Mouse (Mus musculus) thymus, adult 2 months (tissue): ENCODE data around the gene Cfap221. TPM values are rescaled to one million over a fixed set of nuclear protein-coding genes. Genes with fewer than 3 reads are reported as not detected.

ENCODE experiments used
- DNase-seq: peaks from one replicate; pipeline ENCODE4 v3.0.0; 2021
- H3K27ac ChIP-seq: fragments of 200-500 bp; 2 replicates; pipeline ENCODE4 v1.5.1; 2012; ENCODE audit warnings: low read length, control low read depth; ENCODE audit not compliant: control insufficient read depth, insufficient read depth
- H3K27me3 ChIP-seq: fragments of 200-500 bp; 2 replicates; pipeline ENCODE4 v1.6.1; 2012; ENCODE audit warnings: mild to moderate bottlenecking, low read length, moderate library complexity, mixed read lengths; ENCODE audit not compliant: control insufficient read depth, insufficient read depth
- H3K36me3 ChIP-seq: fragments of 200-500 bp; 2 replicates; pipeline ENCODE4 v1.6.1; 2012; ENCODE audit warnings: mild to moderate bottlenecking, low read length, moderate library complexity; ENCODE audit not compliant: control insufficient read depth, insufficient read depth
- H3K4me1 ChIP-seq: fragments of 200-500 bp; replicated peaks from 2 replicates; pipeline ENCODE4 v1.6.1; 2012; ENCODE audit warnings: low read length; ENCODE audit not compliant: control insufficient read depth, insufficient read depth
- H3K4me3 ChIP-seq: fragments of 200-500 bp; 2 replicates; pipeline ENCODE4 v1.5.1; 2012; ENCODE audit warnings: mild to moderate bottlenecking, low read length, control low read depth, moderate library complexity; ENCODE audit not compliant: control insufficient read depth, insufficient read depth
- CTCF ChIP-seq: fragments of 200-500 bp; IDR thresholded peaks from 2 replicates; pipeline ENCODE4 v1.5.1; 2012; ENCODE audit warnings: mild to moderate bottlenecking, control low read depth, low read length, moderate library complexity, borderline replicate concordance; ENCODE audit not compliant: control insufficient read depth, poor library complexity, insufficient read depth; ENCODE audit errors: extremely low read depth
- POLR2A ChIP-seq: fragments of 200-500 bp; IDR thresholded peaks from 2 replicates; pipeline ENCODE4 v1.6.1; 2012; ENCODE audit warnings: mild to moderate bottlenecking, low read length, control low read depth, moderate library complexity; ENCODE audit not compliant: control insufficient read depth, poor library complexity, insufficient read depth; ENCODE audit errors: extremely low read depth
- WGBS: fragments of 180-500 bp; shearing (Covaris S2); methylation state at CpG from one replicate; pipeline ENCODE4 v1.1.7; 2018; 5-methylcytosine and 5-hydroxymethylcytosine counted together
- polyA plus RNA-seq: library from polyadenylated mRNA; depleted of rRNA; stranded (reverse); fragments of >200 nt; gene quantifications from 2 replicates; pipeline ENCODE4 v1.2.3, GENCODE M21; 2012; rRNA removed

Gene Cfap221
- polyA plus RNA-seq, 1 experiment = not detected

DNA sequence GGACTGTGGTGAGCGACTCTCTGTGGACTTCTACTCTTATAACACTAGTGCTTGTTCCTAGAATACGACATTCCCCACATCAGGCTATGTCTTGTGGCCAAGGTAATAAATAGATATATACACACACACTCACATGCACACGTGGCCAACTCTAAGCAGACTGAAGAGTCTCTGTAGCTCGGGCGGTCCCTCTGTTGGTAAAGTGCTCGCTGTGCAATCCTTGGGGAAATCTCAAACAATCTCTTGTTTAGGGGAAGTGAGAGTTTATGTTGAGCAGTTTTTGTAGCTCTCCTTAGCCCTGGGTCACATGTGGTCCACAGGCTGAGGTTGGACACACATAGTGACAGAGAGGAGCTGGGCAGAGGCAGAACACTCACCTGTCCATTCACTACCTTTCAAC is 104.1 kb downstream of the Cfap221 start:
- WGBS = 84% methylated on average over 6 of the region's 6 CpGs

DNA sequence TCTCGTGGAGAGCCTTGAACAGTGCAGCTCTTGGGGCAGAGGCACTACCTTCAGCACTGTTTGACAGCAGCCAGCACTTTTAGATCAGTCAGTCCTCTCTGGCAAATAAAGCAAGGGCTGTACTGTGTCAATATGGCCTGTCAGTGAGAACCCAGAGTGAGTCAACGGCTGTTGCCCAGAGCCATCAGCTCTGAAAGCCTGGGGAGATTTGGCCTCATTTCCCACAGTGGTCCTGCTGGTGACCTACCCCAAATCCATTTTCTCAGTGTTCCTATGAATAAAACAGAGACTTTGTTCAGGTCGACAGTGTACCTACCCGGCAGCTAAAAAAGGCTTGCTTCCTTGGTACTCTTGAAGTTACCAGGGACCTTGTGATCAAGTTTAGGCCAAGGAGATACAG is 105.2 kb downstream of the Cfap221 start:
- no peak for TF ChIP-seq CTCF
- no peak for TF ChIP-seq POLR2A
- H3K4me1 ChIP-seq = no peaks in the 10 kb centered on the region
- WGBS = 90% methylated on average over 4 of the region's 4 CpGs
- DNase-seq = no peak
- no peaks in the 10 kb centered on the region for H3K36me3 ChIP-seq
- H3K27ac ChIP-seq = no peak overlapping the region
- H3K27me3 ChIP-seq = no peaks in the 10 kb centered on the region
- H3K4me3 ChIP-seq = no peak overlapping the region

More for the DNA sequence above, 104.1 kb downstream of the Cfap221 start:
- DNase-seq = no peak
- Histone ChIP-seq H3K4me1 (no peaks in the 10 kb centered on the region), H3K27me3 (no peaks in the 10 kb centered on the region), H3K36me3 (no peaks in the 10 kb centered on the region), H3K4me3 (no peak overlapping the region), H3K27ac (no peak overlapping the region)
- TF ChIP-seq CTCF (no peak), POLR2A (no peak)

DNA sequence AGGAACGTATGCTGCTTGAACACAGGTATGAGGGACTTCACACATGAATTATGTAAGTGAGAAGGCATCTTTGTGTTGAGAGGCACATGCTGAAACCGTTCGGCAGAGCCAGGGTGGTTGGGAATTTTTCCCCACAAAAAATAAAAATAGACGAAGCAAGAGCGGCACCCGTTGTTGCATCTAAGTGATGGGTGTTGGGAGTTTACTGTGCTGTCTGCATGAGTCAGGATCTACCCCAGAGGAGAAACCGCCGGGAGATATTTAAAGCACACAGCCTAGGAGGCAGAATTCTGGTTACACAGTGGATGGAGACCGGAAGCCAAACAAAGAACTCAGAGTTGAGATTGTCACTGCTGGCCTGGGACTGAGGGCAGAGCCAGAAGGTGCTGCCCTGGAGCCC is 105.9 kb downstream of the Cfap221 start:
- no peak for TF ChIP-seq CTCF
- no peak for TF ChIP-seq POLR2A
- DNase-seq = no peak
- Histone ChIP-seq H3K36me3 (no peaks in the 10 kb centered on the region), H3K27ac (no peak overlapping the region), H3K4me1 (no peaks in the 10 kb centered on the region), H3K4me3 (no peak overlapping the region), H3K27me3 (no peaks in the 10 kb centered on the region)
- 93% methylated on average over 9 of the region's 9 CpGs for WGBS

DNA sequence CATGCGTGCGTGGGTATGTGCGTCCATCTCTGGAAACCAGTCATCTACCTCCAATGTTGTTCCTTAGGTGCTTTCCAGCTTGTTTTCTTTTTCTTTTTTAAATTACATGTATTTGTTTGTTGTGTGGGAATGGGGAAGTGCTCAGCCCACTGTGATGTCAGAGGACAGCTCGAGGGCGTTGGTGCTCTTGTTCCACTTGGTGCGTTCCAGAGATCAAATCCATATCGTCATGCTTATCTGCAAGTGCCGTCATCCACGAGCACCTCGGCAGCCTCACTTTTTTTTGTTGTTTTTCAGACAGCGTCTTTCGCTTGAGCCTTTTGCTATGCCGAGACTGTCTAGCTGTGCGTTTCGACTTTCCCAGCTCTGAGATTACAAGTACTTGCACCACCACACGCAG is 107.7 kb downstream of the Cfap221 start:
- H3K4me3 ChIP-seq = no peak overlapping the region
- no peaks in the 10 kb centered on the region for H3K27me3 ChIP-seq
- no peak for DNase-seq
- no peak overlapping the region for H3K27ac ChIP-seq
- WGBS = 88% methylated on average over 16 of the region's 16 CpGs
- no peaks in the 10 kb centered on the region for H3K36me3 ChIP-seq
- TF ChIP-seq POLR2A (no peak), CTCF (no peak)
- H3K4me1 ChIP-seq = no peaks in the 10 kb centered on the region

DNA sequence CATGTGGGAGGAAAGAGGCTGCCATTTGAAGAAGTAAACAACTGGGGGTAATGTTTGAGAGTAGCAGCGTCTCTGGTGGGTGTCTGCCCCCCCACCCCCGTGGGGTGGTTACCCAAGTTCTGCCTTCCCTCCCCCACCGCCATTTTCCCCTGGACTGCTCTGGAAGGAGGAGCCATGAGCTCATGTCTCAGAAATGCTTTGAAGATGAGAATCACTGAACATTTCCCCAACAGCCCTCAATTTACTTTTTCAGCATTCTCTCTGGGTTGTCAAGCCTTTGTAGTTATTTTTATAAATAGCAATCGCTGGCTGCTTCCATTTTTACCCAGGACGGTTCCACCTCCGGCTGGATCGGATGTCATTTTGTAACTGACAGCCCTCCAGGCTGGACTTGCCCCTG is 110.7 kb downstream of the Cfap221 start:
- H3K27me3 ChIP-seq = no peaks in the 10 kb centered on the region
- no peaks in the 10 kb centered on the region for H3K4me1 ChIP-seq
- H3K36me3 ChIP-seq = no peaks in the 10 kb centered on the region
- no peak for DNase-seq
- H3K4me3 ChIP-seq = no peak overlapping the region
- H3K27ac ChIP-seq = no peak overlapping the region
- WGBS = 80% methylated on average over 7 of the region's 7 CpGs
- TF ChIP-seq POLR2A (no peak), CTCF (no peak)

DNA sequence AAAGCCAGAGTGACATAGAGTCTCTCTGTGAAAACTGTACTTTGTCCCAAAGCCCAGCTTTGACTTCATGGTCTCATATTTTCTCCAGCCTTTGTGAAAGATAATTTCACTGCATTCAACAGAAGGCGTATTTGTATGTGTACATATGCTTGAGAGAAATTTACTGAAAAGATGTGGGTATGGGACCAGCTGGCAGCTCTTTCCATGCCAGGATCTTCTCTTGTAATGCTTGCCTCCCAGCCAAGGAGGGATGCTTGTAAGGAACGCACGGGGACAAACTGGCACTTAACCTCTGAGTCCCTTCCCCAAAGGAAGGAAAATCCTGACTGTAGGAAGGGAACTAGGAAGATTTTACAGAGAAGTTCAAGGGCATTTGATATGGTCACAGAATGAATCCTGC is 112.8 kb downstream of the Cfap221 start:
- WGBS = 95% methylated on average over 3 of the region's 3 CpGs
- no peak for TF ChIP-seq CTCF
- no peak for TF ChIP-seq POLR2A
- H3K27ac ChIP-seq = no peak overlapping the region
- no peak overlapping the region for H3K4me3 ChIP-seq
- H3K36me3 ChIP-seq = no peaks in the 10 kb centered on the region
- no peaks in the 10 kb centered on the region for H3K4me1 ChIP-seq
- H3K27me3 ChIP-seq = no peaks in the 10 kb centered on the region
- DNase-seq = no peak

DNA sequence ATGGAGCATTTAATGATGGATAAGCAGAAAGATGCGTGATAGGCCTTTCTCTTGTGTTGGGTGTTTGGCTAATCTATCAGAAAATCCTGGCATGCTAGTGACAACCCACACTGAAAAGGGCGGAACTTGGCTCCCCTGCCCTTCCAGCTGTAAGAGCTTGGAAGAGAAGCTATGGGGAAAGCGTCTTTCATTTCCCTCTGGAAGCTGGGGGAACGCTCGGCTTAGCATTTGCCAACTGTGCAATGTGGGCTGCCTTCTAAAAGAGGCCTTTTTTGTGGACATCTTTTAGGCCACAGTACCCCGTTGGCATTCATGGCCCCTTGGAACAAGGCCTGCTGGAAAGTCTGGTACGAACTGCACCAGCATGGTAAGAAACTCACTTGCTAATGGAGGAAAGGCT is 118.1 kb downstream of the Cfap221 start:
- no peak for DNase-seq
- no peak overlapping the region for H3K4me3 ChIP-seq
- H3K4me1 ChIP-seq = no peaks in the 10 kb centered on the region
- TF ChIP-seq CTCF (no peak), POLR2A (no peak)
- no peaks in the 10 kb centered on the region for H3K27me3 ChIP-seq
- no peak overlapping the region for H3K27ac ChIP-seq
- H3K36me3 ChIP-seq = no peaks in the 10 kb centered on the region
- WGBS = 94% methylated on average over 7 of the region's 7 CpGs

DNA sequence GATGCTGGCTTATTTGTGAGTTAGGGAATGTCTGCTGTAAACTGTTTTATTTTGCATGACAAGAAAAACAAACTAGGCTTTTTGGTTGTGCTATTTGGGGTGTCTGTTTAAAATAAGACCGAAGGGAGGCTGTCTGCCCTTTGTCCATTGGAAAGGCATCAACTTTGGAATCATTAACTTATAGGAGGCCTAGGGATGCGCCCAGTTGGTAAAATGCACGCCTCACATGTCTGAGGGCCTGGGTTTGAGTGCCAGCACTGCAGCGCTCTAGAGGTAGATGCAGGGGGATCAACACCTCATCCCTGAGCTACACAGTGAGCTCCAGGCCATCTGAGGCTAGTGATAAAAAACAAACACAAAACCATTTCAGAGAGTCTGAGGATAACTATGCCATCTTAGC is 119.6 kb downstream of the Cfap221 start:
- Histone ChIP-seq H3K27ac (no peak overlapping the region), H3K4me3 (no peak overlapping the region), H3K36me3 (no peaks in the 10 kb centered on the region), H3K4me1 (no peaks in the 10 kb centered on the region), H3K27me3 (no peaks in the 10 kb centered on the region)
- 94% methylated on average over 4 of the region's 4 CpGs for WGBS
- no peak for DNase-seq
- TF ChIP-seq CTCF = no peak
- TF ChIP-seq POLR2A = no peak

Other genes starting within 250 kb of the Cfap221 start
- 4.4 and 8.6 TPM in 2 replicates for gene Ptpn4, start 159.6 kb downstream of the Cfap221 start, polyA plus RNA-seq
- gene Tmem177, start 84.0 kb downstream of the Cfap221 start, polyA plus RNA-seq = 6.9 and 7.5 TPM in 2 replicates
- gene Sctr, start 9.7 kb upstream of the Cfap221 start, polyA plus RNA-seq = 0.96 TPM in 2 replicates
- gene Tmem37, start 76.8 kb upstream of the Cfap221 start, polyA plus RNA-seq = 15.7 and 18.5 TPM in 2 replicates
- 210 and 247 TPM in 2 replicates for gene Dbi, start 123.8 kb upstream of the Cfap221 start, polyA plus RNA-seq
- gene 3110009E18Rik, start 124.0 kb upstream of the Cfap221 start, polyA plus RNA-seq = 4.4 and 5.5 TPM in 2 replicates